In genomic region chr6:118027036-118027435, GRCm38 (mm10) we compare ENCODE assay signal across 19 mouse cellular contexts. TPM values are rescaled to one million over a fixed set of nuclear protein-coding genes. Genes with fewer than 3 reads are reported as not detected.
"Had no signal": no experiment of that assay in that cellular context is flagged by ENCODE, and none has a peak within 500 bp of the region (broad histone marks: within the 10 kb centered on the region; RNA-seq: fewer than 3 reads in every experiment).

No protein-coding gene starts in this region.

- DNase-seq: lung, adult 18-20 months; lung, embryonic 14.5 days; lung, postnatal 10 days; lung, postnatal 4 days; midbrain, embryonic 14.5 days; retina, postnatal 1 day; right cerebral cortex, adult 18-20 months; right cerebral cortex, postnatal 25 days; thymus, adult 2 months; thymus, postnatal 25 days; thymus, postnatal 4 days had no signal

- H3K27ac ChIP-seq: midbrain, embryonic 10.5 days; midbrain, embryonic 12.5 days; neural tube, embryonic 13.5 days; neural tube, embryonic 15.5 days; stomach, embryonic 15.5 days; stomach, postnatal 0 days had no signal

- H3K4me3 ChIP-seq: midbrain, embryonic 10.5 days; midbrain, embryonic 12.5 days; myocyte; neural tube, embryonic 13.5 days; neural tube, embryonic 15.5 days; stomach, embryonic 15.5 days had no signal

RNA-seq across cellular contexts. Expression of gene Rasgef1a, which starts 15.8 kb away (rescaled TPM):
- total RNA-seq: megakaryocyte-erythroid progenitor cell, adult 5-6 weeks had no signal
